Mouse (Mus musculus): ENCODE results near the gene Fam107b. TPM values are rescaled to one million over a fixed set of nuclear protein-coding genes. Genes with fewer than 3 reads are reported as not detected.

Fam107b gene
- polyA plus RNA-seq, 1 experiment from 2014 or later: 20.5 TPM

- TF ChIP-seq CTCF (IDR thresholded peaks at IDR 0.05): no peak
- no peak for TF ChIP-seq EP300 (IDR thresholded peaks at IDR 0.05)
- no peak overlapping the region for H3K4me2 ChIP-seq (replicated peaks; ENCODE audit: low read depth, low read length)
- no peak overlapping the region for H3K27ac ChIP-seq (ENCODE audit: low read length)
- H3K27me3 ChIP-seq (replicated peaks; ENCODE audit: insufficient read depth, low read length): no peaks in the 10 kb centered on the region
- 0 out of 2 replicates have a peak, but pooled peaks cover 2% of the 10 kb centered on the region for H3K4me1 ChIP-seq (ENCODE audit: insufficient read depth, low read depth, low read length)
- H3K9me3 ChIP-seq (ENCODE audit: low read length): no peaks in the 10 kb centered on the region
- no peak overlapping the region for H3K9ac ChIP-seq (replicated peaks; ENCODE audit: low read depth)
- H3K4me3 ChIP-seq (ENCODE audit: low read depth, low read length): no peak overlapping the region
- peak; percentile 36; the same call in 1 of the 2 replicates for ATAC-seq
- 28% methylated on average over 6 of the region's 6 CpGs for whole genome bisulfite sequencing
- DNase-seq (ENCODE audit: low spot score): peak; percentile 19
- H3K36me3 ChIP-seq (ENCODE audit: insufficient read depth, low read length): no peaks in the 10 kb centered on the region
Observed at GRCm38 (mm10) chr2:3764136-3764535, 193.8 kb downstream of the Fam107b start.

- WGBS: 31% methylated on average over 11 of the region's 11 CpGs
- Histone ChIP-seq H3K27me3 (replicated peaks; ENCODE audit: insufficient read depth, low read length) (no peaks in the 10 kb centered on the region), H3K4me1 (ENCODE audit: insufficient read depth, low read depth, low read length) (0 out of 2 replicates have a peak, but pooled peaks cover 2% of the 10 kb centered on the region), H3K9me3 (ENCODE audit: low read length) (no peaks in the 10 kb centered on the region), H3K9ac (replicated peaks; ENCODE audit: low read depth) (no peak overlapping the region), H3K4me3 (ENCODE audit: low read depth, low read length) (no peak overlapping the region), H3K4me2 (replicated peaks; ENCODE audit: low read depth, low read length) (no peak overlapping the region), H3K27ac (ENCODE audit: low read length) (no peak overlapping the region), H3K36me3 (ENCODE audit: insufficient read depth, low read length) (no peaks in the 10 kb centered on the region)
- ATAC-seq (peak; percentile 70), DNase-seq (ENCODE audit: low spot score) (peak; percentile 54)
- TF ChIP-seq CTCF (IDR thresholded peaks at IDR 0.05) (no peak), EP300 (IDR thresholded peaks at IDR 0.05) (peak; percentile 58; the same call in 1 of the 2 replicates)
Observed at GRCm38 (mm10) chr2:3765957-3766783, 195.9 kb downstream of the Fam107b start.

- Histone ChIP-seq H3K9ac (replicated peaks; ENCODE audit: low read depth) (no peak overlapping the region), H3K4me1 (ENCODE audit: insufficient read depth, low read depth, low read length) (0 out of 2 replicates have a peak, but pooled peaks cover 2% of the 10 kb centered on the region), H3K4me2 (replicated peaks; ENCODE audit: low read depth, low read length) (no peak overlapping the region), H3K9me3 (ENCODE audit: low read length) (no peaks in the 10 kb centered on the region), H3K27me3 (replicated peaks; ENCODE audit: insufficient read depth, low read length) (no peaks in the 10 kb centered on the region), H3K36me3 (ENCODE audit: insufficient read depth, low read length) (no peaks in the 10 kb centered on the region), H3K27ac (ENCODE audit: low read length) (no peak overlapping the region), H3K4me3 (ENCODE audit: low read depth, low read length) (no peak overlapping the region)
- ATAC-seq: peak; percentile 52
- DNase-seq (ENCODE audit: low spot score): peak; percentile 84
- TF ChIP-seq EP300 (IDR thresholded peaks at IDR 0.05): no peak
- TF ChIP-seq CTCF (IDR thresholded peaks at IDR 0.05): peak; percentile 94
- WGBS: 29% methylated on average over 6 of the region's 6 CpGs
Observed at GRCm38 (mm10) chr2:3769260-3769659, 199.0 kb downstream of the Fam107b start.

- no peaks in the 10 kb centered on the region for H3K9me3 ChIP-seq (ENCODE audit: low read length)
- H3K27me3 ChIP-seq (replicated peaks; ENCODE audit: insufficient read depth, low read length): no peaks in the 10 kb centered on the region
- no peak for TF ChIP-seq EP300 (IDR thresholded peaks at IDR 0.05)
- TF ChIP-seq CTCF (IDR thresholded peaks at IDR 0.05): no peak
- no peaks in the 10 kb centered on the region for H3K36me3 ChIP-seq (ENCODE audit: insufficient read depth, low read length)
- H3K9ac ChIP-seq (replicated peaks; ENCODE audit: low read depth): no peak overlapping the region
- no peak for ATAC-seq
- no peak overlapping the region for H3K27ac ChIP-seq (ENCODE audit: low read length)
- H3K4me2 ChIP-seq (replicated peaks; ENCODE audit: low read depth, low read length): no peak overlapping the region
- DNase-seq (ENCODE audit: low spot score): no peak
- WGBS: 85% methylated on average over 9 of the region's 9 CpGs
- no peak overlapping the region for H3K4me3 ChIP-seq (ENCODE audit: low read depth, low read length)
- H3K4me1 ChIP-seq (ENCODE audit: insufficient read depth, low read depth, low read length): 0 out of 2 replicates have a peak, but pooled peaks cover 2% of the 10 kb centered on the region
Observed at GRCm38 (mm10) chr2:3769786-3770318, 199.6 kb downstream of the Fam107b start.

- Histone ChIP-seq H3K4me2 (replicated peaks; ENCODE audit: low read depth, low read length) (no peak overlapping the region), H3K9me3 (ENCODE audit: low read length) (no peaks in the 10 kb centered on the region), H3K4me3 (ENCODE audit: low read depth, low read length) (no peak overlapping the region), H3K4me1 (ENCODE audit: insufficient read depth, low read depth, low read length) (0 out of 2 replicates have a peak, but pooled peaks cover 2% of the 10 kb centered on the region), H3K36me3 (ENCODE audit: insufficient read depth, low read length) (no peaks in the 10 kb centered on the region), H3K9ac (replicated peaks; ENCODE audit: low read depth) (no peak overlapping the region), H3K27me3 (replicated peaks; ENCODE audit: insufficient read depth, low read length) (no peaks in the 10 kb centered on the region), H3K27ac (ENCODE audit: low read length) (no peak overlapping the region)
- DNase-seq (ENCODE audit: low spot score): no peak
- ATAC-seq: no peak
- TF ChIP-seq CTCF (IDR thresholded peaks at IDR 0.05) (no peak), EP300 (IDR thresholded peaks at IDR 0.05) (no peak)
- WGBS: 76% methylated on average over 2 of the region's 2 CpGs
Observed at GRCm38 (mm10) chr2:3770383-3770782, 200.1 kb downstream of the Fam107b start.

GRCm38 (mm10) chr2:3771483-3771882 is 201.2 kb downstream of the Fam107b start:
- no peaks in the 10 kb centered on the region for H3K4me1 ChIP-seq (ENCODE audit: insufficient read depth, low read depth, low read length)
- no peak overlapping the region for H3K4me2 ChIP-seq (replicated peaks; ENCODE audit: low read depth, low read length)
- H3K9me3 ChIP-seq (ENCODE audit: low read length): no peaks in the 10 kb centered on the region
- H3K4me3 ChIP-seq (ENCODE audit: low read depth, low read length): no peak overlapping the region
- H3K9ac ChIP-seq (replicated peaks; ENCODE audit: low read depth): no peak overlapping the region
- 75% methylated on average over 6 of the region's 6 CpGs for WGBS
- DNase-seq (ENCODE audit: low spot score): no peak
- H3K27ac ChIP-seq (ENCODE audit: low read length): no peak overlapping the region
- H3K36me3 ChIP-seq (ENCODE audit: insufficient read depth, low read length): no peaks in the 10 kb centered on the region
- ATAC-seq: no peak
- TF ChIP-seq EP300 (IDR thresholded peaks at IDR 0.05) (no peak), CTCF (IDR thresholded peaks at IDR 0.05) (no peak)
- H3K27me3 ChIP-seq (replicated peaks; ENCODE audit: insufficient read depth, low read length): no peaks in the 10 kb centered on the region

Measured in lung, postnatal 0 days (tissue).